Mouse (Mus musculus) layer of hippocampus, adult 8-10 months (tissue): ENCODE measurements at regions not wholly inside any gene's neighbourhood (a gene's known extent, or its start where the extent isn't known, plus 50 kb on each side); places are given as distances from the start of the nearest gene placed in this dataset.
A peak's percentile ranks its signal among the peaks of the same experiment; 100 is the strongest.

Experiments
- DNase-seq, 2 experiments: peaks; one replicate each; pipeline ENCODE4 v3.0.0; 2022; ENCODE audit warnings: low spot score in 2 of 2

DNA sequence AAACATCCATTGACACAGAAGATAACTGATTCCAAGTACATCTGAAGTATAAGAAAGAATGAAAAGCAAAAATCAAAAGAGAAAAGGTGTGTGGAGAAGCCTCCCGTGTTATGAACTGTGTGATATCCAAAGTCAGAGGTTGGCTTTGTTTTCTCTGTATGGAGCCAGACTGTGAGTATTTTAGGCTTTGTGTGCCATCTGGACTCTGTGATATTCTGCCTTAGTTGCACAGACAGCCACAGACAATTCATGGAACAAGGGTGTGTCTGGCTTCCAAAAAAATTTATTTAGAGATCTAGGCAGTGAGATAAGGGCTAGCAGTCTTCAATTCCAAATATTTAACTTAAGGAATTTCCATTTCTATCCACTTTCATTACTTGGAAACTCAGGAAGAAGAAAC is 111.5 kb upstream of the Dpp10 start:
- DNase-seq = no peak

- no peak for DNase-seq
Observed at GRCm38 (mm10) chr1:124152101-124152500, 106.7 kb upstream of the Dpp10 start.

DNA sequence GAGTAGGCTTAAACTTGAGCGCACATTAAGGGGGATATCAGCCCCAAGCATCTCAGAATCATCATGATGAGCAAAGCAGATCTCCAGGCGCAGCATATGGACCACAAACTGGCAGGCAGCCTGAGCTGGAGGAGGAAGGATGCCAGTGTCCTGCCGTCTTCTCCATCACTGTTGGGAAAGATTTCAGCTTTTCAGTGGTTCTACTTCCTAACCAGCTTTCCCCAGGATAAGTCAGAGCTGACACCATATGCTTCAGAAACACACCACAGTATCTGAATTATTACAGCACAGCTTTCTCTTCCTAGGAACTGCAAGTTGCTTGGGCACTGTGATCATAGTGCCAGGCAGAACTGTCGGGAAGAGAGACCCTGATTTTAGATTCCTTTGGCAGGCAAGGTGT is 103.2 kb upstream of the Dpp10 start:
- peak; percentile 53 to 75 for DNase-seq

DNA sequence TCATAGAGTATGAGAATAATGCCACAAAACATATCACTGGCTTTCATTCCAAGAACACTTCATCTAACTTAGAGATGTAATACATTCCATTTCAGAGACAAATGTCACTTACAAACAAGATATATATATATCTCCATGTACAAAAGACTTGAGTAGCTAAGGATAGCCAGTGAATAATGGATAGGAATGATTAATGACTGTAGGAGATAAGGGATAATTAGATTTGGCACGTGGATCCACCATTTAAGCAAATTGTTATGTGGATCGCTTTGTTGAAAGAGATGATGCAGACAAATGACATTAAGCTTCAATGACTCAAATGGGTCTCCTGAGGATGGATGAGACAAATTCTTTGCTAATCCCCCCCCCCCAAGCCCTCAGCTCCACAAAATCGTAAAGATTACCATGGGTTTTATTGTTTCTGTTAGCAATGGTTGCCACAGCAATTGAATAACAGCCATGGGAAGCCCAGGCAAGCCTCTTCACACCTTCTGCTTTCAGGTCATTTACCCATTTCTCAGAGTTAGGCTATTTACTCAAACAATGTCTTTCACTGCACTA is 59.0 kb upstream of the Dpp10 start:
- no peak for DNase-seq

DNA sequence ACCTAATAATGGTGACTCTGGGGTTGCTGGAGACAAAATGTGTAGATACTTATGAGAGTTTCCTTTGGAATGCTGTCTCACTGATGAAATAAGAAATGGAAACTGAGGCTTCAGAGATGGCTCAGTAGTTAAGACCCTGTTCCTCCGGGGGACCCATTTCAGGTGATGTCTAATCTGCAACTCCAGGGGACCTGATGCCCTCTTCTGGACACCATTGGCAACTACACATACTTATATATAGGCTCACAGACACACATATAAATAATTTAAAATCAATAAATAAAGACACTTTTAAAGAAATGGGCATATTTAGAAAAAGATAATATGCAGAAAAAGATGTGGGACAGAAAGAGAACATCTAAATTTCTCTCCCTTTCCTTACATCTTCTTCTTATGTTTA is 57.7 kb upstream of the Dpp10 start:
- no peak for DNase-seq
